Mouse (Mus musculus): ENCODE data around the gene Tmem9b. TPM values are rescaled to one million over a fixed set of nuclear protein-coding genes. Genes with fewer than 3 reads are reported as not detected.

The Tmem9b gene
- total and polyA plus RNA-seq, 3 experiments: 7.7 to 88.6 (median 70.7) TPM

DNA sequence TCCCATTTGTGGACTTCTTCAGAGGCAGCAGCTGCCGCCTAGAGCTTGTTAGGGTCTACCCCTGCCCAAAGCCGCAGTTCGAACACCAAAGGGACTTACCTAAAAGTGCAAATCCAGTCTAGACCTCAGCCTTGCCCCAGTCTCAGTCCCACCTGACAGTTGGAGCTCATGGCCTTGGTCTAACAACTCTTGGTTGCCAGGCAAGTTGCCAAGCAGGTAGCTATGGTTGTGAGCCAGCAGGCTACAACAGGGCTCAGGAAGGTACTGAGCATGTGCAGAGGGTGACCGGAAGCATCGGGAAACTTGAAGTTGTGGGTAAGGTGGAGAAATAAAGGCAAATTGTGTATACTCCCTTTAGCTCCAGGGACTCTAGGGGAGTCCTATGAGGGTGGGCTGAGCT lies 29.0 kb downstream of the Tmem9b start, which contains the start of gene BC051019:
Gene BC051019 (minus strand): TSS at position 154 of the 400 bp plus-strand sequence.
- Histone ChIP-seq H3K9me3 (replicated peaks) (peaks cover 4% of the 10 kb centered on the region), H3K36me3 (replicated peaks) (no peaks in the 10 kb centered on the region), H3K4me1 (ENCODE audit: insufficient read depth, low read depth, low read length) (peaks cover 9% of the 10 kb centered on the region), H3K27me3 (ENCODE audit: insufficient read depth, low read length) (peaks cover 34% of the 10 kb centered on the region), H3K4me3 (ENCODE audit: low read depth, low read length) (no peak within 1 kb of the TSS)
- ATAC-seq (ENCODE audit: extremely low read depth, insufficient number of reproducible peaks, low FRiP score, poor library complexity, severe bottlenecking) (no peak), DNase-seq (ENCODE audit: low spot score) (no peak)
- TF ChIP-seq CTCF (IDR thresholded peaks at IDR 0.05; ENCODE audit: low read depth, low read length) (no peak), TAL1 (conservative IDR thresholded peaks at IDR 0.05; ENCODE audit: low read depth, low read length) (no peak), POLR2AphosphoS5 (IDR thresholded peaks at IDR 0.05; ENCODE audit: insufficient replicate concordance, low read depth, low read length) (no peak), GATA1 (IDR thresholded peaks at IDR 0.05; ENCODE audit: borderline replicate concordance, low read length) (no peak), GATA2 (IDR thresholded peaks at IDR 0.05; ENCODE audit: borderline replicate concordance, low read depth, low read length) (no peak)

DNA sequence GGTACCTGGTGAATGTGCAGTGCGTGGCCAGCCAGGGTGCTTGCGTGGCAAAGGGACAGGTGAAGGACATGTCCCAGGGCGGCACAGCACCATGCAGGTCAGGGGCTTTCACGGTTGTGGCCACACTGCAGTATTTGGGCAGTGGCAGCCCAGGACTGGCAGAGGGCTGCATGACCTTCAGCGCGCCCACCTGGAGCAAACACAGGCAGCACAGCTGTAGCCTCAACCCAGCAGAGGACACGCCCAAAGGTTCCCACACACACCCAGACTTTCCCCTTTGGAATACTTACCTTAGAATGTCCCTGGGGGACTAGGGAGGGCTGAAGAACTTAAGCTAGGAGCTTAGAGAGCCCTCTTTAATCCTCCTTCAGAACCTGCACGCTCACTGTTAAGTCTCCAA lies 29.6 kb downstream of the Tmem9b start:
- Histone ChIP-seq H3K4me3 (ENCODE audit: low read depth, low read length) (no peak overlapping the region), H3K27me3 (ENCODE audit: insufficient read depth, low read length) (peaks cover 33% of the 10 kb centered on the region), H3K9me3 (replicated peaks) (peaks cover 4% of the 10 kb centered on the region), H3K4me1 (ENCODE audit: insufficient read depth, low read depth, low read length) (peaks cover 9% of the 10 kb centered on the region), H3K36me3 (replicated peaks) (no peaks in the 10 kb centered on the region)
- no peak for ATAC-seq (ENCODE audit: extremely low read depth, insufficient number of reproducible peaks, low FRiP score, poor library complexity, severe bottlenecking)
- TF ChIP-seq POLR2AphosphoS5 (IDR thresholded peaks at IDR 0.05; ENCODE audit: insufficient replicate concordance, low read depth, low read length) (no peak), GATA1 (IDR thresholded peaks at IDR 0.05; ENCODE audit: borderline replicate concordance, low read length) (no peak), CTCF (IDR thresholded peaks at IDR 0.05; ENCODE audit: low read depth, low read length) (no peak), GATA2 (IDR thresholded peaks at IDR 0.05; ENCODE audit: borderline replicate concordance, low read depth, low read length) (no peak), TAL1 (conservative IDR thresholded peaks at IDR 0.05; ENCODE audit: low read depth, low read length) (no peak)
- DNase-seq (ENCODE audit: low spot score): no peak

DNA sequence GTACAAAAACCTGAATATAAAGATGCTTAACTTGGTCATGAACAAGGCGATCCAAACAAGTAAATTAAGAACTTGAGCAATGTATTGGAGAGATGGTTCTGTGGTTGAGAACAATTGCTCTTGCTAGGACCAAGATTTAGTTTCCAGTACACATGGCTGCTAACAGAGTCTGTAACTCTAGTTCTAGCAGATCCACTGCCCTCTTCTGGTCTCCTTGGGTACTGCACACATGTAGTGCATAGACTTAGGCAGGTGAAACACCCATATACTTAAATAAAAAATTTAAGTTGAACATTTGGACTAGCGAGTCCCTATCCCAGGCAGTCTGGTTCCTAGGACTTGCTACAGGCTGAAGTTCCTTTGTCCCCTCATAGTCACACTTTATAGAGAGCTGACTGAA lies 30.1 kb downstream of the Tmem9b start:
- H3K9me3 ChIP-seq (replicated peaks): peaks cover 4% of the 10 kb centered on the region
- H3K27me3 ChIP-seq (ENCODE audit: insufficient read depth, low read length): peaks cover 34% of the 10 kb centered on the region
- no peak overlapping the region for H3K4me3 ChIP-seq (ENCODE audit: low read depth, low read length)
- TF ChIP-seq POLR2AphosphoS5 (IDR thresholded peaks at IDR 0.05; ENCODE audit: insufficient replicate concordance, low read depth, low read length) (no peak), CTCF (IDR thresholded peaks at IDR 0.05; ENCODE audit: low read depth, low read length) (peak; percentile 23; the same call in 1 of the 2 replicates)
- DNase-seq (ENCODE audit: low spot score): no peak
- H3K36me3 ChIP-seq (replicated peaks): no peaks in the 10 kb centered on the region
- ATAC-seq (ENCODE audit: extremely low read depth, insufficient number of reproducible peaks, low FRiP score, poor library complexity, severe bottlenecking): no peak
- peaks cover 9% of the 10 kb centered on the region for H3K4me1 ChIP-seq (ENCODE audit: insufficient read depth, low read depth, low read length)

DNA sequence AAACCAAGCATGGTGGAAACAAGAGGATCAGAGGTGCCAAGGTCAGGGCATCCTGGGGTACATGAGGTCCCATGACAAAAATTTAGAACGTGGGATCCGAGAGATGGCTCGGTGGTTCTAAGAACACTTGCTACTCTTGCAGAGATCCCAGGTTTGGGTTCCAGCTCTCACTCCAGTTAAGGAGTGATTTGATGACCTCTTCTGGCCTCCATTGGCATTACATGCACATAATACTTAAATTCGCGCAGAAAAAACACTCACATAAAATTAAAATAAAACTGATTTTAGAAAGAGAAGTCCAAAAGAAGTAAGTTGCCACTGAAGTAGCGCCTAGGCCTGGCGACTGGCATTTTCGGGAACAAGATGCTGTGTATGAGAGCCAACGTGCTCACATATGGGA lies 33.4 kb downstream of the Tmem9b start:
- no peak for DNase-seq (ENCODE audit: low spot score)
- peaks cover 2% of the 10 kb centered on the region for H3K4me1 ChIP-seq (ENCODE audit: insufficient read depth, low read depth, low read length)
- no peak for ATAC-seq (ENCODE audit: extremely low read depth, insufficient number of reproducible peaks, low FRiP score, poor library complexity, severe bottlenecking)
- peaks cover 4% of the 10 kb centered on the region for H3K9me3 ChIP-seq (replicated peaks)
- no peaks in the 10 kb centered on the region for H3K36me3 ChIP-seq (replicated peaks)
- no peak for TF ChIP-seq GATA2 (IDR thresholded peaks at IDR 0.05; ENCODE audit: borderline replicate concordance, low read depth, low read length)
- TF ChIP-seq CTCF (IDR thresholded peaks at IDR 0.05; ENCODE audit: low read depth, low read length): no peak
- TF ChIP-seq POLR2AphosphoS5 (IDR thresholded peaks at IDR 0.05; ENCODE audit: insufficient replicate concordance, low read depth, low read length): no peak
- TF ChIP-seq TAL1 (conservative IDR thresholded peaks at IDR 0.05; ENCODE audit: low read depth, low read length): no peak
- no peak for TF ChIP-seq GATA1 (IDR thresholded peaks at IDR 0.05; ENCODE audit: borderline replicate concordance, low read length)
- no peak overlapping the region for H3K4me3 ChIP-seq (ENCODE audit: low read depth, low read length)
- H3K27me3 ChIP-seq (ENCODE audit: insufficient read depth, low read length): peaks cover 19% of the 10 kb centered on the region

DNA sequence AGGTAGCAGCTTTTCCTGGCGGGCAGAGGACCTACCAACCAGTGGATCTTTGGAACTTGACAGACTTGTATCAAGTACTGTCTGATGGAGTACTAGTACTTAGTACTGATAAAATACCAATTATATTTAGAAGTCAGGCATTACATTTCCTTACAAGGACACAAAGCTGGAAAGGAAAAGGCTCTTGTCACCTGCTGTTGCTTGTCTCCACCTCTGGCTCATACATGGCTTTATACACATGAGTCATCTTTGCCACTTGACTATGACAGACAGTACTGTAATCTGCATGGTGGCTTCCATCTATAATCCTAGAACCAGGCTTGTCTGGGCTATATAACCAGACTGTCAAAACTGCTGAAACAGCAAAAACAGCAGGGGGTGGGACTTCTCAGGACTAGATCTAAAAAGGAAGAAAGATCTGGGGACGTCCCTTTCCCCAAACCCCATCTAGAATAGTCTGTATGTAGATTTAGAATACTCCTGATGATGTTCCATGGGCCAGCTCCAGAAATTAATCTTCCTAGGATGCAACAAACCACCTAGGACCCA lies 39.2 kb downstream of the Tmem9b start:
- DNase-seq (ENCODE audit: low spot score): no peak
- H3K4me1 ChIP-seq (ENCODE audit: insufficient read depth, low read depth, low read length): no peaks in the 10 kb centered on the region; the same call in 1 of the 2 replicates
- peaks cover 10% of the 10 kb centered on the region for H3K27me3 ChIP-seq (ENCODE audit: insufficient read depth, low read length)
- H3K36me3 ChIP-seq (replicated peaks): peaks cover 50% of the 10 kb centered on the region
- TF ChIP-seq CTCF (IDR thresholded peaks at IDR 0.05; ENCODE audit: low read depth, low read length) (no peak), GATA2 (IDR thresholded peaks at IDR 0.05; ENCODE audit: borderline replicate concordance, low read depth, low read length) (no peak), POLR2AphosphoS5 (IDR thresholded peaks at IDR 0.05; ENCODE audit: insufficient replicate concordance, low read depth, low read length) (no peak), TAL1 (conservative IDR thresholded peaks at IDR 0.05; ENCODE audit: low read depth, low read length) (no peak), GATA1 (IDR thresholded peaks at IDR 0.05; ENCODE audit: borderline replicate concordance, low read length) (no peak)
- ATAC-seq (ENCODE audit: extremely low read depth, insufficient number of reproducible peaks, low FRiP score, poor library complexity, severe bottlenecking): no peak
- no peaks in the 10 kb centered on the region for H3K9me3 ChIP-seq (replicated peaks)
- H3K4me3 ChIP-seq (ENCODE audit: low read depth, low read length): no peak overlapping the region

DNA sequence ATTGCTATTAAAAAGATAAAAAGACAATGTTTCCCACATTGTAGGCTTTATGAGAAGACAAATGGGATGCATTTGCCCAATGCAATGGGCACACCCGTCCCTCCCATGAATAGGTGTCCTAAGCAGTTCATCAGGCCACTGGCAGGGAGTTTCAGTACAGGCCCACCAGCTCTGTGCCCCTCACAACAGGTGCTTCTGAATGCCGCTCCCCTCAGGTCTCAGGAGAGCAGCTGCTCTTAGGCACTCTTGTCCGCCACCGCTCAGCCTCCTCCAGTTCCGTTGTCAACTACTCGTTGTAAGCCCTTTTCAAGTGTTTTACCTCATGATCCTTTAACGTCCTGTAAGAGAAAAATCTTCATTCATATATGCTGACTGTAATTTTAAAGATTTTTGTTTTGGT lies 40.5 kb downstream of the Tmem9b start:
- no peak overlapping the region for H3K4me3 ChIP-seq (ENCODE audit: low read depth, low read length)
- ATAC-seq (ENCODE audit: extremely low read depth, insufficient number of reproducible peaks, low FRiP score, poor library complexity, severe bottlenecking): no peak

More for the DNA sequence above, 40.5 kb downstream of the Tmem9b start:
- Histone ChIP-seq H3K9me3 (replicated peaks) (no peaks in the 10 kb centered on the region), H3K36me3 (replicated peaks) (peaks cover 63% of the 10 kb centered on the region), H3K4me1 (ENCODE audit: insufficient read depth, low read depth, low read length) (peaks cover 4% of the 10 kb centered on the region), H3K27me3 (ENCODE audit: insufficient read depth, low read length) (peaks cover 4% of the 10 kb centered on the region; the same call in 1 of the 2 replicates)
- TF ChIP-seq CTCF (IDR thresholded peaks at IDR 0.05; ENCODE audit: low read depth, low read length) (no peak), TAL1 (conservative IDR thresholded peaks at IDR 0.05; ENCODE audit: low read depth, low read length) (no peak), POLR2AphosphoS5 (IDR thresholded peaks at IDR 0.05; ENCODE audit: insufficient replicate concordance, low read depth, low read length) (no peak), GATA2 (IDR thresholded peaks at IDR 0.05; ENCODE audit: borderline replicate concordance, low read depth, low read length) (no peak), GATA1 (IDR thresholded peaks at IDR 0.05; ENCODE audit: borderline replicate concordance, low read length) (no peak)
- DNase-seq (ENCODE audit: low spot score): no peak

All from G1E (cell line).